Mouse (Mus musculus) induced T-regulatory cell, adult 2 months (primary cell): Measurements from ENCODE around the gene Lpar5.
A peak's percentile ranks its signal among the peaks of the same experiment; 100 is the strongest.
"Not testable (repeated sequence)": the region's sequence is repeated elsewhere in the genome, so short reads cannot be mapped to it uniquely, and the experiment has no call there.

Source experiments
- DNase-seq: peaks from one replicate; pipeline ENCODE4 v3.0.0-alpha.2; 2012; ENCODE audit warnings: low read depth

Gene Lpar5

GRCm38 (mm10) chr6:125067571-125067995 lies at the start of gene Lpar5:
TSS of gene Lpar5 (plus strand) at chr6:125067920.
- peak; percentile 73 for DNase-seq

- peak; percentile 81 for DNase-seq
Measured at GRCm38 (mm10) chr6:125030532-125030931, 37.2 kb upstream of the Lpar5 start.

GRCm38 (mm10) chr6:125031604-125032003 lies 36.1 kb upstream of the Lpar5 start:
- no peak for DNase-seq

DNA sequence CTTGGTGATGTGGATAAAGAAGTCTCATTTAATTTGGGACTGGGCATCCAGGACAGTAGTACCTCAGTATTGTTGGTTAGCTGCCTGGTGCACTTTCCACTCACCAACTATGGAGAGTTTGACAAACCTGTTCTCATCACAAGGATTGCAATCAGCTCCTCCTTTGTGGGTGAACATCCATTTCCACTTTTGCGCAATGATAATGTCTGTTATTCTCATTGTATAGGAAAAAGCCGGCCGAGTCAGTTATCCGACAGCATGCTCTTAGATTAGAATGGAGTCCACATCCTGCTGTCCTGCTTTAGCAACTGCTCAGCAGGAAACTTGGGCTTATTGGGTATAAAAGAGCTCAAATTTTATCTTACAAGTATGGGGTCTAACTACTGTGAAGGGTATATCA lies 29.1 kb upstream of the Lpar5 start:
- DNase-seq = no peak

- no peak for DNase-seq
Measured at GRCm38 (mm10) chr6:125039131-125039530, 28.6 kb upstream of the Lpar5 start.

DNA sequence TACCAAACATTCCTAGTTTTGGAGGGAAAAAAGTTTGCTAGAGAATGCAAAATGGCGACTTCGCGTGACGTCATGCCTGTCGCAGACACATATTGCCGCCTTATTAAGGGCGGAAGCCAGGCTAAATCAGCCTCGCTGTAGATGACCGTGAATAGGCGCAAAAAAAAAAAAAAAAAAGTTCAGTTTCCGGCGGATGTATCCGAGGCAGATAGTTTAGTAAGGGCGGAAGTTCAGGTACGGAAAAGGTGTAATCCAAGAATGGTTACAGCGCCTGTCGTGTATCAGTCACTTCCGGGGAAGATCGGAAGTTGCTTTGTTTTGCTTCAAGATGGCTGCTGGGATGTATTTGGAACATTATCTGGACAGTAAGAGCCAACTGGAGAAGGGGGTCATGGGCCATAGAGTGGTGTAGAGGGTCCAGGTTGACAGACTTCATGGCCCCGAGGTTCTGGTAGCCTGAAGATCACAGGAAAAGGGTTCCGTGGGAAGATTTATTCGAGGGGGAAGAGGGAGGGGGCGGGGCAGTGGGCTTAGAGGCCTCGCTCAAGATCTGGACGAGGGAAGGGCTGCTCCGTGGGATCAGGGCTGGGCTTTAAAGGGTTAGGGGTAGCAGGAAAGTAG lies 28.1 kb upstream of the Lpar5 start, which contains the start of gene Ing4:
Gene Ing4 (plus strand): TSS at position 228 of the 621 bp plus-strand sequence.
- DNase-seq = peak; percentile 98

DNA sequence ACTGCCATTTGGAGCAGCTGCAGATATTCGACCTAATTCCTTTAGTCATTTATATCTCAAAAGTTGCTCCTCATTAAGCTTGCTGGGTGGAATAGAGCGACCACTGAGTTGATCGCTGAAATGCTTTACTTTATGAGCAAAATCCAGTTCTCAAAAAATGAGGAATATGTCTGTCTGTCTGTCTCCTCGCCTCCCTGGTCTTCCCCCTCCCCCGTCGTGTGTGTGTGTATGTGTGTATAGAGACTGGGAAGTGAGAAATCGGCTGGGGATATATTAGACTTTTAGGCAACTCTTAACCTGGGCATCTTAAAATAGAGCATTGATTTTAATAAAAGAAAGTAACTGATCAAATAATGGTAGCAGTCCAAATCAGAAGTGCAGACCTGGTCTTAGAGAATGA lies 27.5 kb upstream of the Lpar5 start:
- DNase-seq = no peak

DNA sequence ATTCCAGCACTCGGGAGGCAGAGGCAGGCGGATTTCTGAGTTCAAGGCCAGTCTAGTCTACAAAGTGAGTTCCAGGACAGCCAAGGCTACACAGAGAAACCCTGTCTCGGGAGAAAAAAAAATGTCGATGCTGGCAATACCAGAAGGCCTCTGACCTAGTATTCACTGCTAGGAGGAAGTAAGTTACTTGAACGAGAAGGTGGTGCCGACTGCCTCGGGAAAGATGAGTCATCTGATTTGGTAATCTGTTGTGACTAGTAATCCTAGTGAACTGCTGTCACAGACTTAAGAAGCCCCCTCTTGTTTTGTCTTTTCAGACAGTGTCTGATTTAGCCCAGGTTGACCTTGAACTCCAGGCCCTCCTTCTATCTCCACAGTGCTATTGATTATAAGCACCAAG lies 26.7 kb upstream of the Lpar5 start:
- DNase-seq = no peak

GRCm38 (mm10) chr6:125042081-125042480 lies 25.6 kb upstream of the Lpar5 start:
- DNase-seq = no peak

DNA sequence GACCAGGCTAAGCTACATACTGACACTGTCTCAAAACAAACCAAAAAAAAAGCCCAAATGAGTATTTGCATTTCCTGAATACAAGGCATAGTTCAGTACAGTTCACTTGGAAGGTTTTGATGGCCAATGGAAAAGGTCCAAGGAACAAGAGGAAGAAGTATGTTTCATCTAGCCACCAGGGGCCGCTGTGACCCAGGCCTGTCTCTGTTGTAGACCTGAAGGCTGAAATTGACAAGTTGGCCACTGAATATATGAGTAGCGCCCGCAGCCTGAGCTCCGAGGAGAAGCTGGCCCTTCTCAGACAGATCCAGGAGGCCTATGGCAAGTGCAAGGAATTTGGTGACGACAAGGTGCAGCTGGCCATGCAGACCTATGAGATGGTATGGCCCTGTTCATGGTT lies 21.0 kb upstream of the Lpar5 start:
- peak; percentile 86 for DNase-seq

- DNase-seq = no peak
Measured at GRCm38 (mm10) chr6:125049678-125050077, 18.0 kb upstream of the Lpar5 start, which contains the start of gene Acrbp. TSS of gene Acrbp (plus strand) at chr6:125049689.

DNA sequence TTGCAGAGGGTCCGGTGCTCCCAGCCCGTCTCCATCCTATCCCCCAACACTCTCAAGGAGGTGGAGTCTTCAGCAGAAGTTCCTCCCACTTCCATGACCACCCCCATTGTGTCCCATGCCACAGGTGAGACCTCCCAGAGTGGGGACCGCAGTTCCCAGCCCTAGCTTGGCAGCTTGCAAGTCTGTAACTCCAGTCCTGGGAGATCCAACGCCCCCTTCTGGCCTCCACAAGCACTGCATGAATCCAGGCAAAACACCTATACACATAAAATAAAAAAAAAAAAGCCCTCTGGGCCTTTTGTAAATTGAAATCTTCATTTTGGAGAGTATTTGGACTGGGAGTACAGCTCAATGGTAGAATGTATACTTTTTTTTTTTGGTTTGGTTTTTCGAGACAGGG lies 16.5 kb upstream of the Lpar5 start:
- peak; percentile 62 for DNase-seq

- no peak for DNase-seq
Measured at GRCm38 (mm10) chr6:125061493-125061892, 6.2 kb upstream of the Lpar5 start.

DNA sequence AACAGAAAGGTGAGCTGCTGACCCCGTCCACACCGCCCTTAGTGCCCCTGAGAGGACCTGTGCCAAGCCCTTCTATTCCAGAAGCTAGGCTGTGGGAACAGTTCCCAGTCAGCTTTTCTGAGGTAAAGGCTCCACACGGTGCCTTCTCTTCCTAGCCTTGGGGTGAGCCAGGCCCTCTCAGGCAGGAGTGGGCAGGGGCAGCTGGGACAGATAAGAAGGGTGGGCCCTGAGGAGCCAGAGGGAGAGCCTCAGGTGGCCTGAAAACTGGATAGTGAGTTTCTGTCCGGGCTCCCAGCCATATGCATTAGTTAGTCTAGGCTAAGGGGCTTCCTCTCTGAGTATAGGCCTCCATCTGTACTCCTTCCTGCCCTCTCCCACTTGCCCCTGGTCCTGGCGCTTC lies 5.2 kb upstream of the Lpar5 start:
- no peak for DNase-seq

DNA sequence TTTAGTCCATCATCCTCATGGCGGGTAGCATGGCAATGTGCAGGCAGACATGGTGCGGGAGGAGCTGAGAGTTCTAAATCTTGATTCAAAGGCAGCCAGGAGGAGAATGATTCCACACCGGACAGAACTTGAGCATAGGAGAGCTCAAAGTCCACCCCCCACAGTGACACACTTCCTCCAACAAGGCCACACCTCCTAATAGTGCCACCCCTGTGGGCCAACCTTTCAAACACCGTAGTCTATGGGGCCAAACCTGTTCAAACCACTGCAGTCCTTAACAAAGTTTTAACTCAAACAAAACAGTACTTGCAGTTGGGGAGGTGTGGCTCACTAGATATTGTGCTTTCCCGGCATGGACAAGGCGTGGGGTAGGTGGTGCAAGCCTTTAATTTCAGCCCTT lies 3.8 kb upstream of the Lpar5 start:
- no peak for DNase-seq

- DNase-seq = not testable (repeated sequence)
Measured at GRCm38 (mm10) chr6:125065223-125065622, 2.5 kb upstream of the Lpar5 start.

GRCm38 (mm10) chr6:125071170-125071895 lies 3.6 kb downstream of the Lpar5 start:
- DNase-seq = peak; percentile 78

DNA sequence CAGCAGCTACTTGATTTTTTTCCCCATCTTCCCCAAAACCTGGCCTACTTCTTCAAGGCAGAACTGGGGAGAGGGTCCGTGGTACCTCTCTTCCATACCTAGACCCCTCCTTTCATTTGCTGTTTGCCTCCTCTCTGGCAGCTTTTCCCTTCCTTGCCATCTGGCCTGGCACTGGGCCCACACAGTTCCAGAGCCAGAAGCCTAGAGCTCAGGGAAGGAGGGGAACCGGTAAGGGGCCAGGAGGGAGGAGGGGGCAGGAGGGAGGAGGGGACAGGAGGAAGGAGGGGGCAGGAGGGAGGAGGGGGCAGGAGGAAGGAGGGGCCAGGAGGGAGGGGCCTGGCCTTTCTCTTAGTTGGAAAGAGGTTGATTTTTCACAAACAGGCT lies 4.2 kb downstream of the Lpar5 start:
- peak; percentile 52 for DNase-seq

DNA sequence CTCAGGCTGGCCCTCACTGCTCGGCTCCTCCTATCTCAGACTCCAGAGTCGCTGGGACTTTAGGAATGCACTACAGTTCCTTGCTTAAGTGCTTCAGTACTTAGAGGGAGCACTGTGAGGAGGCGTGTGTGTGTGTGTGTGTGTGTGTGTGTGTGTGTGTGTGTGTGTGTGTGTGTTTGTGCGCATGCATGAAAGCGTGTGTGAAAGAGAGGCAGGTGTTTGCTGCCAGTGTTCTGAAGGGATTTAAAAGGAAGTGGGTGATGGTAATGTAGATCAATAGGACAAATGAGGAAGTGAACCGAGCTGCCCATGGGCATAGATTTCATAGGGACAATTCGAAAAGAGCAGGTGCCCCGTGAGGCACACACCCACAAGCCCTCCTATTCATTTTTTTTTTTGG lies 6.1 kb downstream of the Lpar5 start:
- DNase-seq = no peak

- no peak for DNase-seq
Measured at GRCm38 (mm10) chr6:125081394-125081793, 13.7 kb downstream of the Lpar5 start.

GRCm38 (mm10) chr6:125081797-125082560 lies 14.3 kb downstream of the Lpar5 start:
- DNase-seq = peak; percentile 13

DNA sequence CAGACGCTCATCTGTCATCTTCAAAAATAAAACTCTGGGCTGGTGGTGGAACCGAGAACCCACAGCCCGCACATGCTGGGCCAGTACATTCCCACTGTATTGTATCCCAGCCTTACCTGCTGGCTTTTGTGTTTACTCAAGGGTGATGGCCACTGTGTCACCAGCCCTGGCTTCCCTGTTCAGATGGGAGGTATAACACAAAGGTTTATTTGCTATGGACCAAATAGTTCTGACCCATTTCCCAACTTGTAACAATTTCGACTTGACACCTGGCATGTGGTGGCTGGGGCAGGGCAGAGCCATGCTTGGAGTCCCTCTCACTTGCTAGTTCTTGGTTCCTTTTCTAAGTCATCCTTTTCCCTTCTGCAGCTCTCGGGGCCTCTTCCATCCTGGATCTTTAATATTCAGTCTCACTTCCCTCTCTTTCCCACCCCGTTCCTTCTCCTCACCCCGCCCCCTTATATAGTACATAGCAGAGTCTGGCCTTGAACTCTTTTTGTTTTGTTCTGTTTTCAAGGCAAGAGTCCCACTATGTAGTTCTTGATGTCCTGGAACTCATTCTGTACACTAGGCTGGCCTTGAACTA lies 15.2 kb downstream of the Lpar5 start:
- no peak for DNase-seq
